Mouse (Mus musculus) gastrocnemius, postnatal 36 days (tissue): ENCODE measurements at regions not wholly inside any gene's neighbourhood (a gene's known extent, or its start where the extent isn't known, plus 50 kb on each side); places are given as distances from the start of the nearest gene placed in this dataset.
"Not testable (repeated sequence)": the region's sequence is repeated elsewhere in the genome, so short reads cannot be mapped to it uniquely, and the experiment has no call there.

Experiments
- DNase-seq, 2 experiments: peaks; one replicate each; pipeline ENCODE4 v3.0.0; 2022
- intact Hi-C: fragments of 180-260 bp; cut with DNase I; formaldehyde crosslinking; loops from one replicate; pipeline ENCODE4 v1.15.1; 2025

GRCm38 (mm10) chr3:157371509-157371908 is 162.5 kb upstream of the Zranb2 start:
- no peak for DNase-seq
- intact Hi-C loops = no loop called here

GRCm38 (mm10) chr3:157373333-157373732 is 160.6 kb upstream of the Zranb2 start:
- intact Hi-C loops = no loop called here
- no peak for DNase-seq

- no peak for DNase-seq
- intact Hi-C loops = no loop called here
Observed at GRCm38 (mm10) chr3:157374178-157374577, 159.8 kb upstream of the Zranb2 start.

- DNase-seq = no peak
- intact Hi-C loops = no loop called here
Observed at GRCm38 (mm10) chr3:157377531-157377930, 156.4 kb upstream of the Zranb2 start.

GRCm38 (mm10) chr3:157378127-157378526 is 155.8 kb upstream of the Zranb2 start:
- DNase-seq = no peak
- intact Hi-C loops = no loop called here

GRCm38 (mm10) chr3:157391835-157392234 is 142.1 kb upstream of the Zranb2 start:
- no peak for DNase-seq
- intact Hi-C loops = no loop called here

GRCm38 (mm10) chr3:157393903-157394302 is 140.1 kb upstream of the Zranb2 start:
- intact Hi-C loops = no loop called here
- DNase-seq = no peak

- intact Hi-C loops = no loop called here
- no peak for DNase-seq
Observed at GRCm38 (mm10) chr3:157399909-157400308, 134.1 kb upstream of the Zranb2 start.

GRCm38 (mm10) chr3:157404054-157404453 is 129.9 kb upstream of the Zranb2 start:
- intact Hi-C loops = no loop called here
- DNase-seq = no peak

GRCm38 (mm10) chr3:157423447-157423846 is 110.5 kb upstream of the Zranb2 start:
- DNase-seq, intact Hi-C loops: not testable (repeated sequence)

GRCm38 (mm10) chr3:157426720-157427119 is 107.2 kb upstream of the Zranb2 start:
- intact Hi-C loops = no loop called here
- DNase-seq = no peak

GRCm38 (mm10) chr3:157449794-157450193 is 84.2 kb upstream of the Zranb2 start:
- no peak for DNase-seq
- intact Hi-C loops = loop anchor here (10.0 kb wide), 1 partner anchor 215 kb away; no protein-coding TSS in a partner anchor

- DNase-seq = no peak
- intact Hi-C loops = no loop called here
Observed at GRCm38 (mm10) chr3:157471600-157471999, 62.4 kb upstream of the Zranb2 start.

- intact Hi-C loops = no loop called here
Observed at GRCm38 (mm10) chr3:157472674-157473073, 61.3 kb upstream of the Zranb2 start.

GRCm38 (mm10) chr3:157477731-157478130 is 56.2 kb upstream of the Zranb2 start:
- intact Hi-C loops = no loop called here
- DNase-seq = no peak

More at GRCm38 (mm10) chr3:157472674-157473073, 61.3 kb upstream of the Zranb2 start:
- DNase-seq = no peak
